Mouse (Mus musculus) hindbrain, embryonic 10.5 days (tissue): ENCODE results near the gene Morn3. TPM values are rescaled to one million over a fixed set of nuclear protein-coding genes. Genes with fewer than 3 reads are reported as not detected.
A peak's percentile ranks its signal among the peaks of the same experiment; 100 is the strongest.

ENCODE experiments used
- DNase-seq: peaks from one replicate; pipeline ENCODE4 v3.0.0-alpha.2; 2017; ENCODE audit warnings: low spot score
- H3K27ac ChIP-seq: fragments of 300-500 bp; sonication (generic); 2 replicates; pipeline ENCODE4 v1.5.1; 2016; ENCODE audit warnings: mild to moderate bottlenecking, moderate library complexity
- H3K27me3 ChIP-seq: fragments of 300-500 bp; sonication (generic); 2 replicates; pipeline ENCODE4 v1.6.1; 2016; ENCODE audit warnings: mild to moderate bottlenecking; ENCODE audit not compliant: poor library complexity, insufficient read depth, severe bottlenecking
- H3K36me3 ChIP-seq: fragments of 300-500 bp; sonication (generic); 2 replicates; pipeline ENCODE4 v1.6.1; 2016; ENCODE audit warnings: mild to moderate bottlenecking, moderate library complexity
- H3K4me1 ChIP-seq: fragments of 300-500 bp; sonication (generic); replicated peaks from 2 replicates; pipeline ENCODE4 v1.6.1; 2016; ENCODE audit warnings: mild to moderate bottlenecking
- H3K4me3 ChIP-seq: fragments of 300-500 bp; sonication (generic); 2 replicates; pipeline ENCODE4 v1.5.1; 2016; ENCODE audit warnings: mild to moderate bottlenecking, moderate library complexity
- H3K9me3 ChIP-seq: fragments of 300-500 bp; sonication (generic); 2 replicates; pipeline ENCODE4 v1.6.1; 2016; ENCODE audit warnings: mild to moderate bottlenecking, moderate library complexity
- WGBS: fragments of 180-500 bp; shearing (Covaris S2); methylation state at CpG from one replicate; pipeline ENCODE4 v1.1.7; 2016; 5-methylcytosine and 5-hydroxymethylcytosine counted together
- polyA plus RNA-seq: library from polyadenylated mRNA; unstranded; fragments of >200 nt; fragmentation: Nextera tagmentation; extraction: Ambion mirVana; gene quantifications from 2 replicates; pipeline ENCODE4 v1.2.1, GENCODE M21; 2016

Morn3 gene
- polyA plus RNA-seq, 1 experiment from 2014 or later, result 2.4 TPM

DNA sequence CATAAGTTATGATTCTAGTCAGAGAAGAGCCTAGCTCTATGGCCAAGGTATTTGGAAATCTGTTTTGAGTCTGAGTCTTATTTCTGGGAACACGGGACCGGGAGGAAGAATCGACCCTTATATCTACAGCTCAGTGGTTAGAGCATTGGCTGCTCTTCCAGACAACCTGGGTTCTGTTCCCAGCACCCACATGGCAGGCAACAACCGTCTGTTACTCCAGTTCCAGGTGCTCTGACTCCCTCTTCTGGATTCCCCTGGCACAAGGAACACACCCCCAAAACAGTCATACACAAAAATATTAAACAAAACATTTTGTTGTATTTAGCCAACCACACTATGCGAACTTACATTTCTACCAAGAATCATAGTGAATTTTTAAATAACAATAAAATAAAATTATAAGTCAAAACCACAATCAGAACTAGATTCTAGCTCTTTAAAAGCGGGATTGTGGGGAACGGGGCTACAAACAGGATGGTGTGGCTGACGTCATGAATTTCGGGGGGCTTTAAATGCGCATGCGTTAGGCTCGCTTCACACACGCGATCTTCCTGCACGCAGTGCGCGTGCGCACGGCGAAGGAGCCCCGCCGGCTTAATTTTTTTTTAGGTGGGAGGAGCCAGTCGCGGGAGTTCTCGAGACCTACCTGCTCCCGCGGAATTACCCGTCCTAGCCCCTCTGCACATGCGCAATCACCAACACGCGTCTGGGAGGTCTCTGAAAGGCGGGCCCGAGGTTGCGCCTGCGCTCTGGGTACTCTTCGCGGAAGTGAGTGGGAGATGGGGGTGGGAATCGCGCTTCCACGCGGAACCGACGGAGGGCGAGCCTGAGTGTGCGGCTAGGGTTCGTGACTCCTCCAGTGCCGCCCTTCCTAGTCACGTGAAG lies 10.8 kb upstream of the Morn3 start:
- no peaks in the 10 kb centered on the region for H3K27me3 ChIP-seq
- H3K4me3 ChIP-seq, result peak overlapping the region; percentile 51
- H3K27ac ChIP-seq, result peak overlapping the region; percentile 85
- no peaks in the 10 kb centered on the region for H3K9me3 ChIP-seq
- WGBS, result 8% methylated on average over 48 of the region's 48 CpGs
- peak; percentile 100 for DNase-seq
- no peaks in the 10 kb centered on the region for H3K36me3 ChIP-seq
- peaks cover 12% of the 10 kb centered on the region; the same call in 1 of the 2 replicates for H3K4me1 ChIP-seq

- 80% methylated on average over 5 of the region's 5 CpGs for WGBS
- Histone ChIP-seq H3K9me3 (0 out of 2 replicates have a peak, but pooled peaks cover 4% of the 10 kb centered on the region), H3K27ac (no peak overlapping the region), H3K27me3 (no peaks in the 10 kb centered on the region), H3K4me3 (no peak overlapping the region), H3K4me1 (peaks cover 13% of the 10 kb centered on the region), H3K36me3 (no peaks in the 10 kb centered on the region)
- DNase-seq, result no peak
These were observed 4.9 kb upstream of the Morn3 start for GRCm38 (mm10) chr5:123051736-123052135.

GRCm38 (mm10) chr5:123050918-123051317 lies 4.1 kb upstream of the Morn3 start:
- Histone ChIP-seq H3K36me3 (no peaks in the 10 kb centered on the region), H3K4me3 (no peak overlapping the region), H3K4me1 (peaks cover 13% of the 10 kb centered on the region), H3K27ac (no peak overlapping the region), H3K27me3 (no peaks in the 10 kb centered on the region), H3K9me3 (0 out of 2 replicates have a peak, but pooled peaks cover 4% of the 10 kb centered on the region)
- WGBS, result 87% methylated on average over 9 of the region's 9 CpGs
- DNase-seq, result no peak

GRCm38 (mm10) chr5:123049271-123049670 lies 2.5 kb upstream of the Morn3 start:
- 3% methylated on average over 12 of the region's 12 CpGs for WGBS
- 0 out of 2 replicates have a peak, but pooled peaks cover 4% of the 10 kb centered on the region for H3K9me3 ChIP-seq
- H3K4me1 ChIP-seq, result peaks cover 16% of the 10 kb centered on the region
- no peaks in the 10 kb centered on the region for H3K27me3 ChIP-seq
- peak overlapping the region; percentile 46 for H3K4me3 ChIP-seq
- peak overlapping the region; percentile 84 for H3K27ac ChIP-seq
- H3K36me3 ChIP-seq, result no peaks in the 10 kb centered on the region
- DNase-seq, result peak; percentile 69

DNA sequence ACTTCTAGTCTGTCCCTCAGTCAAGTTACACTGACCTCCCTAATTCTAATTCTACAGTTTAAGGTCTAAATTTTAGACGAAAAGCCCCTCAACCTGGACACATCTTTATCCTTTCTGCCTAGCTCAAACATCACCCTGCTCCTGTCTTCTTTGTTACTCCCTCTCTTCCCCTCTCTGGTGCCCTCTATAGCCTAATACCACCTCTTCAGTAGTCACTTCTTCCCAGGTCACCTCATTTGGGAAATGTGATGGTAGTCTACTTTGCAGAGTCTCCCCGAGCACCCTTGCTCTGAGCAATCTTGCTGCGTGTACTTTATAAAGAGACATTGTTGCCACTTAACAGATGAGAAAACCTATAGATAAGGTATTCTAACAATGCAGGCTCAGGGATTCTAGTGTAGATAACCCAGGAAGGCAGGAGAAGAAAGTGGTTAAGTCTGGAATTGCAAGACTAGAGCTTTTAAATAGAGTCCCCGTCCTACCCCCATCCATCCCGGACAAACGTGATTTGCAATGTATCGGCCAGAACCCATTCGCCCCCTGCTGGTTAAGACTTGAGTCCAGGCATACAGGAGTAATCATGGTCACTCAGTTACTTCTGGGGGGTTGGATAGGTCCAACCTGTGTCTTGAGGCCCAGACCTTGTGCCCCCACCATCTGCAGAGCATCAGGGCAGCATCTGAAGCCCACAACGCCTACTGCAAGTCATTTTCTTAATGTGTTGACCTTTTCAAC lies 1.1 kb downstream of the Morn3 start:
- DNase-seq, result peak; percentile 53
- no peaks in the 10 kb centered on the region for H3K36me3 ChIP-seq
- H3K4me1 ChIP-seq, result peaks cover 21% of the 10 kb centered on the region
- 46% methylated on average over 9 of the region's 9 CpGs for WGBS
- no peaks in the 10 kb centered on the region for H3K9me3 ChIP-seq
- H3K4me3 ChIP-seq, result no peak overlapping the region
- 0 out of 2 replicates have a peak overlapping the region, but pooled peaks have one; percentile 54 for H3K27ac ChIP-seq
- H3K27me3 ChIP-seq, result no peaks in the 10 kb centered on the region

GRCm38 (mm10) chr5:123043856-123044255 lies 3.0 kb downstream of the Morn3 start:
- 19% methylated on average over 7 of the region's 7 CpGs for WGBS
- no peak for DNase-seq
- no peak overlapping the region for H3K27ac ChIP-seq
- H3K4me3 ChIP-seq, result no peak overlapping the region
- no peaks in the 10 kb centered on the region for H3K36me3 ChIP-seq
- H3K27me3 ChIP-seq, result no peaks in the 10 kb centered on the region
- H3K4me1 ChIP-seq, result peaks cover 22% of the 10 kb centered on the region
- no peaks in the 10 kb centered on the region for H3K9me3 ChIP-seq

GRCm38 (mm10) chr5:123040796-123041195 lies 6.0 kb downstream of the Morn3 start:
- Histone ChIP-seq H3K27me3 (no peaks in the 10 kb centered on the region), H3K4me1 (peaks cover 21% of the 10 kb centered on the region), H3K9me3 (no peaks in the 10 kb centered on the region), H3K36me3 (no peaks in the 10 kb centered on the region), H3K4me3 (no peak overlapping the region), H3K27ac (peak overlapping the region; percentile 68)
- no peak for DNase-seq
- 56% methylated on average over 7 of the region's 7 CpGs for WGBS

DNA sequence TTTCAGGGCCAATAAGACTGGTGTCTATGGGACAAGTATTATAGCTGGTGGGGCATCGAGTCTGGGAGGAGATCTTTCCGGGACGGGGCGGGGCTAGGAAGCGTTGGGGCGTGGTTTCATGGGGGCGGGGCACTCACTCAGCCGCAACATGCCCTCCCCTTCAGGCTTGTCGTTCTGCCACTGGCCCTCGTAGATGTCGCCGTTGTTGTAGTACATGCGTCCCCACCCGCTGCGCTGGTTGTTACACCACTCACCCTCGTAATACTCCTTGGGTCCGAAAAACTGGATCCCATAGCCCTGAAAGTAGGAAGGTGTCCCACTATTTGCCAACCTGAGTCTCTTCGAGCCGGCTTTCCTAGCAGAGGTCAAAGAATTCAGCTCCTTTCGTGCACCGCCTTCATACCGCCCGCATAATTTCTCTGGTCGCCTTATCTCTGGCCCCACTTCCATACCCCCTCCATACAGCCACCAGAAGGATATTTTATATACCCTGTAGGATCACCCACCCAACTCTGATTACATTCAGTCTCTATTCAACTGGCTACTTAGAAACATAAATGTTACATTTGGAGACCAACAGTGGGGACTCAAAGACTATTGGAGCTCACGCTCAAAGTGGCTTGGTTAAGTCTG lies 7.6 kb downstream of the Morn3 start:
- WGBS, result 5% methylated on average over 25 of the region's 25 CpGs
- H3K27ac ChIP-seq, result peak overlapping the region; percentile 62
- peak overlapping the region; percentile 51 for H3K4me3 ChIP-seq
- H3K36me3 ChIP-seq, result no peaks in the 10 kb centered on the region
- no peaks in the 10 kb centered on the region for H3K9me3 ChIP-seq
- DNase-seq, result peak; percentile 69
- H3K4me1 ChIP-seq, result peaks cover 26% of the 10 kb centered on the region
- no peaks in the 10 kb centered on the region for H3K27me3 ChIP-seq

DNA sequence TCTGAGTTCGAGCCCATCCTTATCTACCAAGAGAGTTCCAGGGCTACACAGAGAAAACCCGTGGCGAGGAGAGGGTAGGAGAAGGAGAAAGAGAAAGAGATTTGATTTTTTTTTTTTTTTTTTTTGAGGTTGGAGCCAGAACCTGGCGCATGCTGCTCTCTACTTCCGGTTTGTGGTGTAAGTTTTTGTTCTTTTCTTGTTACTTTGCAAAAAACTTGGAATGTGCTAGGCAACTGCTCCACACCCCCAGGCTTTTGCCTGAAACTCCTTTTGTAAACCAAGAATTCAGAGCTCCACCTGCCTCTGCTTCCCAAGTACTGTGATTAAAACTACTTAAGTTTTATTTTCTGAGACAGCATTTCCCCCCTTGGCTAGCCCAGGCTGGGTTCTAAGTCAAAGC lies 8.7 kb downstream of the Morn3 start:
- Histone ChIP-seq H3K4me1 (peaks cover 26% of the 10 kb centered on the region), H3K9me3 (no peaks in the 10 kb centered on the region), H3K27me3 (no peaks in the 10 kb centered on the region), H3K36me3 (no peaks in the 10 kb centered on the region), H3K4me3 (no peak overlapping the region), H3K27ac (no peak overlapping the region)
- DNase-seq, result no peak
- 89% methylated on average over 5 of the region's 5 CpGs for WGBS

GRCm38 (mm10) chr5:123035564-123035963 lies 11.3 kb downstream of the Morn3 start:
- 36% methylated on average over 6 of the region's 6 CpGs for WGBS
- DNase-seq, result no peak
- Histone ChIP-seq H3K4me3 (no peak overlapping the region), H3K27ac (no peak overlapping the region), H3K9me3 (0 out of 2 replicates have a peak, but pooled peaks cover 3% of the 10 kb centered on the region), H3K27me3 (no peaks in the 10 kb centered on the region), H3K36me3 (peaks cover 17% of the 10 kb centered on the region), H3K4me1 (peaks cover 20% of the 10 kb centered on the region)

DNA sequence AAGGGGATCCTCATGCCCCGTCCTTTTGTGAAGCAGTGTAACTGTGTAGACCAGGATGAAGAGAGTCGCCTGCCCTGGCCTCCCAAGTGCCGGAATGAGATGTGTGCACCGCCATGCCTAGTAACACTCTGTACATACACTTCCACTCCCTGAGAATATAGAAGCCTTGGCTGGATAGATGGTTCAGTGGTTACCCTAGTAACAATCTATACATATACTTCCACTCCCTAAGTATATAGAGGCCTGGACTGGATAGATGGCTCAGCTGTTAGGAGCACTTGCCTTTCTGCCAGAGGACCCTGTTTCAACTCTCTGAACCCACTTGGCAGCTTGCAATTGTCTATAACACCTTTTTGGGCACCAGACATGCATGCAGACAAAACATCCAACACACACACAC lies 11.7 kb downstream of the Morn3 start:
- DNase-seq, result no peak
- H3K4me1 ChIP-seq, result peaks cover 18% of the 10 kb centered on the region
- peaks cover 21% of the 10 kb centered on the region for H3K36me3 ChIP-seq
- 84% methylated on average over 4 of the region's 4 CpGs for WGBS
- H3K4me3 ChIP-seq, result no peak overlapping the region
- H3K27ac ChIP-seq, result no peak overlapping the region
- 0 out of 2 replicates have a peak, but pooled peaks cover 3% of the 10 kb centered on the region for H3K9me3 ChIP-seq
- H3K27me3 ChIP-seq, result no peaks in the 10 kb centered on the region

DNA sequence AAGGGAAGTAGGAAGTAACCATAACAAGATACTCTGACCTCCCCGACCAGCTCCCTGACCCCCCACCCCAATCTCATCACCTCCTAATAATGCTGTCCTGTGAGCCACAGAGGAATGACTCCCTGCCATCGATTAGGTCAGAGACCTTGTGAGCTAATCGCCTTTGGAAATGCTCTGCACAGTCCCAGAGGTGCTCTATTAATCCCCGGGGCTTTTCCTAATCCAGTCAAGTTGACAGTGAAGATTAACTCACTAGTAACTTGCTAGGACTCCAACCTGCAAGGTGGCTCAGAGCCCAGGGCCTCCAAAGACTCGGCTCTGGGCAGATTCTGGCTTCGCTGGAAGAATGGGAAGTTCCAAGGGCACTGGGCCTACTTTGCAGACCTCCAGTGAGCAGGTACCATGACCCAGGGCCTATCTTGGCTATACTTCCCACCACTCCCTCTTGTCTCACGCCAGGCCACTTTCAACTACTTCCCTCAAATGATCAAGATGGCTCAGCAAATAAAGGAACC lies 13.1 kb downstream of the Morn3 start:
- DNase-seq, result no peak
- Histone ChIP-seq H3K4me3 (no peak overlapping the region), H3K36me3 (peaks cover 35% of the 10 kb centered on the region), H3K9me3 (0 out of 2 replicates have a peak, but pooled peaks cover 3% of the 10 kb centered on the region), H3K27me3 (no peaks in the 10 kb centered on the region), H3K4me1 (peaks cover 13% of the 10 kb centered on the region; the same call in 1 of the 2 replicates), H3K27ac (no peak overlapping the region)
- 82% methylated on average over 7 of the region's 7 CpGs for WGBS
